Mouse (Mus musculus): Measurements from ENCODE around the gene Sgip1. TPM values are rescaled to one million over a fixed set of nuclear protein-coding genes. Genes with fewer than 3 reads are reported as not detected.
A peak's percentile ranks its signal among the peaks of the same experiment; 100 is the strongest.

Gene Sgip1
- 1 to 10 TPM in 2 of 3 experiments, not detected in 1; 1.2 to 1.9 TPM for polyA plus RNA-seq (2017; shearing (Covaris generic))

- ATAC-seq = no peak
These were observed at the start of gene Sgip1 for GRCm38 (mm10) chr4:102741287-102741686. Sgip1 (plus strand) TSS chr4:102741297.

DNA sequence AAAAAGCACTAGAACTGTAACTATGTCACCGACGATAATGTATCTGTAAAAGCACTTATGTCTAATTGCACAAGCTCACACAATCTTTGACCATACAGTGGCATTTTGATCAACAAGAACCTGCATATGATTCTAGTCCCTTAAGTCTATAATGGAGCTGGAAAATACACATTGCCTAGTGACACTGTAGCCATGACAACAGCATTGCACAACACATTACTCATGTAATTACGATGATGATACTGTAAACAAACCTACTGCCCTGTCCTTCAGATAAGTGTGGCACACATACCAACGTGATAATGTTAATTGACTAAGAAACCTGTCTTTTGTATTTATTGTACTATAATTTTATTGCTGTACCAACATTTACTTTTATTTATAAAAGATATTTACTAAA is 49.7 kb upstream of the Sgip1 start:
- ATAC-seq = no peak

DNA sequence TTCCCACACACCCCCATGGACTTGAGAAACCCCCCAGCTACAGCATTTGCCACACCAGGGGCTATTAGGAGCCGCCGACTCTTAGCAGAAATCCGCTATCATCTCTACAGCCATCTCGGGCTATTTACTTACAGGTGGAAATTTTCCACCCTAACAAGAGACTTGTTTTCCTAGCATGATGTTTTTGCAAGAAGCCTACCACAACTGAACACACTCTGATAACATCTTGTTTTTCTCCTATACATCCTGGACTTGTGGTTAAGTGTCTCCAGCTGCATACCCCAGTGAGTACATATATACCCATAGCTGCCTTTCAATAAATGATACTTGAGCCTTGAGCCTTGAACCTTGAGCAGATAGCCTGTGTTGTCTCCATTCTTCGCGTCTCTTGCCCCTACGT is 43.1 kb upstream of the Sgip1 start:
- no peak for ATAC-seq

GRCm38 (mm10) chr4:102711731-102712130 is 29.4 kb upstream of the Sgip1 start:
- ATAC-seq = peak; percentile 52

- no peak for ATAC-seq
These were observed 25.6 kb upstream of the Sgip1 start for GRCm38 (mm10) chr4:102715532-102715931.

GRCm38 (mm10) chr4:102717123-102717828 is 23.8 kb upstream of the Sgip1 start:
- ATAC-seq = no peak

GRCm38 (mm10) chr4:102719535-102719934 is 21.6 kb upstream of the Sgip1 start:
- ATAC-seq = no peak

- ATAC-seq = no peak
These were observed 21.1 kb upstream of the Sgip1 start for GRCm38 (mm10) chr4:102719951-102720350.

DNA sequence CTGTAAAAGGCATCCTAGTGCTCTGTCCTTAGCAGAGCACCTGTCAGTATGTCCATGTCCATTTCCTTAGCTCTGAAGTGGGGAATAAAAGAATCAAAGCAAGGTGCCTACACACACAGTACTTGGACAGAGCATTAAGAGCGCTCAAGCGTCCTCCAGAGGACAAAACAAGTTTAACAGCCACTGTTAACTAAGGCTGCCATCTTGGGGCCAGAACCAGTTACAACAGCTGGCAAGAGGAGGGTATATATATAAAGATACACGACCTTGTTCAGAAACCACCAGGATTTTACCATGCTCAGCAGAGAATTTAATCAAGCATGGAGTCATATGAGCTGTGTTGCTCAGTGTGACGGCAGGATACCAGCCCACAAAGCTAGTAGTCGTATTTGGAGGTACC is 16.7 kb upstream of the Sgip1 start:
- ATAC-seq = no peak

- ATAC-seq = no peak
These were observed 10.1 kb upstream of the Sgip1 start for GRCm38 (mm10) chr4:102730976-102731375.

DNA sequence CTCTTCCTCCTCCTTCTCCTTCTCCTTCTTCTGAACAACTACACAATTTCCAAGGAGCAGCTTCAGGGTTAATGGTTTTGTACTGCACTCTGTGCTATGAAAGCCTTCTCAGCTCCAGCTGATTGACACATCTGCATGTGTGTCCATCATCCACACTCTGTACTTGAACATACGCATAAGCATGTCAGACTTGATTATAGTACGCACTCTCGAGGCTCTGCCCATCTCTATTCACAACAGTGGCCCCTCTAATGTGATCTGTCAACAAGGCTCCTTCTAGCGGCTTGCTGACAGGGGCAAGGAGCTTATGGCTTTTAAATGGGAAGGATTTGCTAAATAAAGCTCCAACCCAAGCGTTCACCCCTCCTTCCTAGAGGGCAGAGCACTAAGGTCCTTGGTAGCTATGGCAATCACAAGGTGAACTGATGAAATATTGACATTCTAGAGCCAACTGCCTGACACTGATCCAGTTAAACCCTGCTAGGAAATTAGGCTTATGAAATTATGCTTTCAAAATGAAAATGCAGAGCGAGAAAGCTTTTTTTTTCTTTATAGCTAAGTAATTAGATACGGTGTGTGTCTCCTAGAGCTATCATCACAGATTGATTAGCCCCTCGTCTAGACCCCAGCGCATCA is 7.0 kb upstream of the Sgip1 start:
- ATAC-seq = no peak

DNA sequence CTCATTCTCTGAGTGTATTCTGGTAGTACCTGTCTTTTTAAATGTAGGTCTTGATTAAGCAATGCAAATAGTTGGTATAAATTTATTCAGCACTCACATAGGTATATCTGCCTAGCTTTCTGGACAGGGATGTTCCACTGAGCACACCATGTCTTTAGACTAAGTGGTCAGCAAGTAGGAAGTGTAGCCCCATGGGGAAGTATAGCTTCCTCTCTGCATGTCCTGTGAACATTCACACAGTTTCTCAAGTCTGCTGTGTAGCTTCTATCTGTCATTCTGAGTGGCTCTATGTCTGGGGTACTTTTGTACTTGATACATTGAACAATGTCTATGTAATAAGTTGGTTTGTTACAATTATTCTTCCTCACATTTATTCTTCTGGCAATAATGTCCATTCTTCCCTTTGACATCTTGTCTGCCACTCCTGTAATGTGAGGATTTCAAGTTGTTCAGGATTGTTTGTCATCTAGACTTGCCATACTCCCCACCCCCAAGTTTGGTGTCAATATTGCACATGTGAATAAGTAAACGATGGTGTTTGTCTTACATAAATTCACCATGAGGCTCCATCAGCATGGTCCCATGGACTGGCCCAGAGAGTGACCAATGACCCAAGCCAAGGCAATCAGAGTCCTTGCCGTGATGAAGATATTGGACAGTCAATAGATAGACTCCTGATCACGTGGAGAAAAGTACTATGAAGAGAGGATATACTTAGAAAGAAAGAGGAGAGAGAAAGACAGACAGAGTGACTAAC is 12.4 kb downstream of the Sgip1 start:
- ATAC-seq = no peak

- no peak for ATAC-seq
These were observed 18.2 kb downstream of the Sgip1 start for GRCm38 (mm10) chr4:102759095-102759890.

GRCm38 (mm10) chr4:102760042-102760821 is 19.1 kb downstream of the Sgip1 start:
- ATAC-seq = peak; percentile 38

DNA sequence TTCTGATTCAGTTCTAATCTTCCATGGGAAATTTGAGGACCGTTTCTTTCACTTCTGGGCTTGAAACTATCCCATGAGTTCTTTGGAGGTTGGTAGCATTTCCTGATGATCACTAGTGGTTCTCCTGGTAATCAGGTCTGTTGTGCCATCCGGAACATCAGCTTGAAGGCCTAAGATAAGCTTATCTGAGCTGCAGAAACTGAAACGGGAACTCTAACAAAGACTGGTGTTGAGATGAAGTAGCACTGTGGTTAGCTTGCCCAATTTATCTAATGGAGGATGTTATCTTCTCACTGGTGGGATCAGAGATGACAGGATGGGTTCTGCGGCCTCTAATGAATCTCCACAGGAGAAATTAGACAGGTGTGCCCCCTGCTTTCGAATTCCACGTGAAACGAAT is 21.0 kb downstream of the Sgip1 start:
- no peak for ATAC-seq

DNA sequence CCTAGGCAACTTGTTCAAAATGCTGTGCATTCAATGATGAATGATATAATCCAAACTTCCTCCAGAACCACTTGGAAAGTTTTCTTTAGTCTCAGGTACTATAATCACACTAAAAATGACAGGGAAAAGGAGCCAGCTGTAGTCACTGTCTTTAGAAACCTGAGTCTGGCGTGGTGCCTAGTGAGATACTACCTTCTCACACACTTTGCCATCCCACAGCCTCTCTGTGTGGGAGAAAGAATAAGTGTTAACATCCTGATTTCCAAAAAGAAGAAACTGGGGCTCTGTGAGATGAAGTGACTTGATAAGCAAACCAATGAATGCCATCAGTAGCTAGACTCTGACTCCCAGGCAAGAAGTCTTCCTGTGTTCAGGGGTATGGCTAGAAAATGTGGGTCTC is 28.0 kb downstream of the Sgip1 start:
- ATAC-seq = no peak

- ATAC-seq = no peak
These were observed 28.8 kb downstream of the Sgip1 start for GRCm38 (mm10) chr4:102769936-102770335.

- ATAC-seq = no peak
These were observed 30.7 kb downstream of the Sgip1 start for GRCm38 (mm10) chr4:102771598-102772357.

DNA sequence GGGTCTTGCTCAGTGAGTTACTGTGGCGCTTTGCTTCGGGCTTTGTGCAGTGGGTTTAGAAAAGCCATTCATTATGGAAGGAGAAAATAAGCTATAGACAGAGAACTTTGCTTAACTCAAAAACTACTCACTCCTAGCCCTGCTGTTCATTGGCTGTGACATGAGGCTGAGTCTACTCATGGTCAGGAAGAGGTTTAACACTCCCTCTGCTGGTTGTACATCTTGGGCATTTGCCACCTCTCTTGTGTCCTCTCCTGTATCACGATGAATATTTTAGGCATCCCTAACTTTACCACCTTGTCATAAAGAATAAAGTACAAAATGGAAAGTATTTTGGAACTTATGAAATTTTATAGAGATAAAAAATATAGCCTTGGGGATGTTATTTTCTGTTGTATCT is 32.1 kb downstream of the Sgip1 start:
- ATAC-seq = no peak

GRCm38 (mm10) chr4:102773841-102774240 is 32.7 kb downstream of the Sgip1 start:
- no peak for ATAC-seq

DNA sequence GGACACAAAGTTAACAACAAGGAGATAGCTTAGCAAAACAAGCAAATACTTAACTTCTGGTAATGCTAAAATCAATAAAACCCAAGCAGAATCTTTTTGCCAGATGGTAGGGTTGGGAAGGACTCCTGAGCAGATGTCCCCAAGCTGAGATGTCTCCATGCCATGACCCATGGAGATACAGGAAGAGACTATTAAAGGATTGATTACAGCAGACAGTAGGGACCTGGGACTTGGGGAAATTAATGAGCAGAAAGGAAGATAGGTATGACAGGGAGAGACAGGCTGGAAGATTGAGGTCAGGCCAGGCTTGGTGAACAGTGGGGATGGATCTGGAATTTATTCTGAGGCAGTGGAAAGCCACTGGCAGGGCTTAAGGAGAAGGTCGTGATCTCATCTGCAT is 33.5 kb downstream of the Sgip1 start:
- no peak for ATAC-seq
